Mouse (Mus musculus): Measurements from ENCODE around the gene Adgrf5.

Adgrf5 gene

GRCm38 (mm10) chr17:43403851-43404250, 43.6 kb downstream of the Adgrf5 start:
- TF ChIP-seq GATA4 (IDR thresholded peaks at IDR 0.05; ENCODE audit: insufficient replicate concordance, low read length): no peak

- TF ChIP-seq GATA4 (IDR thresholded peaks at IDR 0.05; ENCODE audit: insufficient replicate concordance, low read length): no peak
Observed at GRCm38 (mm10) chr17:43404408-43404807, 44.2 kb downstream of the Adgrf5 start.

- no peak for TF ChIP-seq GATA4 (IDR thresholded peaks at IDR 0.05; ENCODE audit: insufficient replicate concordance, low read length)
Observed at GRCm38 (mm10) chr17:43406321-43406720, 46.1 kb downstream of the Adgrf5 start.

- TF ChIP-seq GATA4 (IDR thresholded peaks at IDR 0.05; ENCODE audit: insufficient replicate concordance, low read length): no peak
Observed at GRCm38 (mm10) chr17:43407548-43407947, 47.3 kb downstream of the Adgrf5 start.

GRCm38 (mm10) chr17:43413182-43413581, 52.9 kb downstream of the Adgrf5 start:
- no peak for TF ChIP-seq GATA4 (IDR thresholded peaks at IDR 0.05; ENCODE audit: insufficient replicate concordance, low read length)

GRCm38 (mm10) chr17:43419204-43419603, 59.0 kb downstream of the Adgrf5 start:
- no peak for TF ChIP-seq GATA4 (IDR thresholded peaks at IDR 0.05; ENCODE audit: insufficient replicate concordance, low read length)

- TF ChIP-seq GATA4 (IDR thresholded peaks at IDR 0.05; ENCODE audit: insufficient replicate concordance, low read length): no peak; the same call in 1 of the 2 replicates
Observed at GRCm38 (mm10) chr17:43420381-43420780, 60.1 kb downstream of the Adgrf5 start.

GRCm38 (mm10) chr17:43423953-43424352, 63.7 kb downstream of the Adgrf5 start:
- TF ChIP-seq GATA4 (IDR thresholded peaks at IDR 0.05; ENCODE audit: insufficient replicate concordance, low read length): no peak

- TF ChIP-seq GATA4 (IDR thresholded peaks at IDR 0.05; ENCODE audit: insufficient replicate concordance, low read length): no peak
Observed at GRCm38 (mm10) chr17:43431692-43432091, 71.4 kb downstream of the Adgrf5 start.

- TF ChIP-seq GATA4 (IDR thresholded peaks at IDR 0.05; ENCODE audit: insufficient replicate concordance, low read length): no peak
Observed at GRCm38 (mm10) chr17:43434485-43434884, 74.2 kb downstream of the Adgrf5 start.

- TF ChIP-seq GATA4 (IDR thresholded peaks at IDR 0.05; ENCODE audit: insufficient replicate concordance, low read length): no peak
Observed at GRCm38 (mm10) chr17:43451216-43451615, 91.0 kb downstream of the Adgrf5 start.

GRCm38 (mm10) chr17:43458598-43458997, 98.3 kb downstream of the Adgrf5 start:
- TF ChIP-seq GATA4 (IDR thresholded peaks at IDR 0.05; ENCODE audit: insufficient replicate concordance, low read length): no peak

GRCm38 (mm10) chr17:43459737-43460230, 99.5 kb downstream of the Adgrf5 start:
- no peak for TF ChIP-seq GATA4 (IDR thresholded peaks at IDR 0.05; ENCODE audit: insufficient replicate concordance, low read length)

GRCm38 (mm10) chr17:43460245-43461181, 100.3 kb downstream of the Adgrf5 start:
- no peak for TF ChIP-seq GATA4 (IDR thresholded peaks at IDR 0.05; ENCODE audit: insufficient replicate concordance, low read length)

- TF ChIP-seq GATA4 (IDR thresholded peaks at IDR 0.05; ENCODE audit: insufficient replicate concordance, low read length): no peak
Observed at GRCm38 (mm10) chr17:43470039-43470438, 109.8 kb downstream of the Adgrf5 start.

- no peak for TF ChIP-seq GATA4 (IDR thresholded peaks at IDR 0.05; ENCODE audit: insufficient replicate concordance, low read length)
Observed at GRCm38 (mm10) chr17:43472558-43472957, 112.3 kb downstream of the Adgrf5 start.

All from liver, adult (tissue).